Mouse (Mus musculus) kidney, adult 2 months (tissue): ENCODE measurements at regions not wholly inside any gene's neighbourhood (a gene's known extent, or its start where the extent isn't known, plus 50 kb on each side); places are given as distances from the start of the nearest gene placed in this dataset.

Experiments used
- CTCF ChIP-seq: fragments of 200-500 bp; conservative IDR thresholded peaks from 2 replicates; pipeline ENCODE4 v1.5.1; 2011; ENCODE audit warnings: low read depth, mild to moderate bottlenecking, control low read depth, low read length, moderate library complexity, mixed read lengths; ENCODE audit not compliant: insufficient read depth, insufficient read length
- POLR2A ChIP-seq: fragments of 200-500 bp; IDR thresholded peaks from one replicate; pipeline ENCODE4 v1.6.1; 2011; ENCODE audit warnings: low read depth, low read length, control low read depth

DNA sequence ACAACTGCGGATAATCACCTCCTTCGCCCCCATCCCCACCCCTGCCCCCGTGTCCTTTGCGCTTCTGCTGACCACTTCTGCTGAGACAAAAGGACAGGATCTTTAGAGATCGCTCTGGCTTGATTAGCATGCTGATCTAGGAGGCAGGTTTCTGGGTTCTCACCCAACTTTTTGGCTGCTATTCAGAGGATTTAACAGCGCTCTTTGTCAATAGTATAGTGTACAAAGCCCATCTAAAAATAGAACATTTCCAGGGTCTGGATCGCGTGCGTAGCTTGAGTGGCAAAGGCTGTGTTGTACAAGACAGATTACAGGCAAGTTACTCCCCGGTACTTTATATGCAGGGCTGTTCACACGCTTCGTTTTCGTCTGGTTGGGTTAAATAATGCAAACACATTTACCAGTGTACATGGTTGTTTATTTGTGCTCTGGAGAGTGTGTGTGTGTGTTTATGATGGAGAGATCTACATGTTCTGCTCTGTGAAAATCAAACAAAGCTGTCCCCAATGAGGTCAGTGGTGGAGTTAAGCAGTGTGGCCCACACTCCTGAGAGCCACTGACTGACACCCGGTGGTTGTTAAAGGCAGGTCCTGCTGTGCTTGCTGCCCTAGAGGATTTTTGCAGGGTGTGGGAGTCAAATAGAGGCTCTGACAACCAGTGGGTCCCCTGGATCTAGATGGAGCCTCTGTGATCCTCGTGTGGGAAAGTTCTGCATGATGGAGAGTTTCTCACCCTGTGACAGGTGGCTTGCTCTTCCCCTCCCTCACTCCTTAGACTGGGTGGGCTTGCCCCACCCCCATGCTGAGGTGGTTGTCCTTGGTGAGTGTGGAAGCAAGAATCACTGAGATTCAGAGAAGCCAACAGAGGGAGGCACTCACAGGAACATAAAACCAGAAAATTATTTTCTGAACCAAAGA, 146.5 kb upstream of the Jade1 start:
- TF ChIP-seq CTCF: peak; percentile 19; the same call in 1 of the 2 replicates
- no peak for TF ChIP-seq POLR2A
